Mouse (Mus musculus) adrenal gland, adult 8-10 months (tissue): ENCODE data around the gene Gpn1. TPM values are rescaled to one million over a fixed set of nuclear protein-coding genes. Genes with fewer than 3 reads are reported as not detected.
"Not testable (repeated sequence)": the region's sequence is repeated elsewhere in the genome, so short reads cannot be mapped to it uniquely, and the experiment has no call there.

Source experiments
- DNase-seq: peaks from one replicate; pipeline ENCODE4 v3.0.0; 2022
- total RNA-seq, 4 experiments: library from RNA; stranded (reverse); gene quantifications; 2 replicates each; pipeline ENCODE4 v1.2.4; 2022

Gpn1 gene
- total RNA-seq, result 10 to 100 TPM; 34.2 to 39.4 (median 36.6) TPM

DNA sequence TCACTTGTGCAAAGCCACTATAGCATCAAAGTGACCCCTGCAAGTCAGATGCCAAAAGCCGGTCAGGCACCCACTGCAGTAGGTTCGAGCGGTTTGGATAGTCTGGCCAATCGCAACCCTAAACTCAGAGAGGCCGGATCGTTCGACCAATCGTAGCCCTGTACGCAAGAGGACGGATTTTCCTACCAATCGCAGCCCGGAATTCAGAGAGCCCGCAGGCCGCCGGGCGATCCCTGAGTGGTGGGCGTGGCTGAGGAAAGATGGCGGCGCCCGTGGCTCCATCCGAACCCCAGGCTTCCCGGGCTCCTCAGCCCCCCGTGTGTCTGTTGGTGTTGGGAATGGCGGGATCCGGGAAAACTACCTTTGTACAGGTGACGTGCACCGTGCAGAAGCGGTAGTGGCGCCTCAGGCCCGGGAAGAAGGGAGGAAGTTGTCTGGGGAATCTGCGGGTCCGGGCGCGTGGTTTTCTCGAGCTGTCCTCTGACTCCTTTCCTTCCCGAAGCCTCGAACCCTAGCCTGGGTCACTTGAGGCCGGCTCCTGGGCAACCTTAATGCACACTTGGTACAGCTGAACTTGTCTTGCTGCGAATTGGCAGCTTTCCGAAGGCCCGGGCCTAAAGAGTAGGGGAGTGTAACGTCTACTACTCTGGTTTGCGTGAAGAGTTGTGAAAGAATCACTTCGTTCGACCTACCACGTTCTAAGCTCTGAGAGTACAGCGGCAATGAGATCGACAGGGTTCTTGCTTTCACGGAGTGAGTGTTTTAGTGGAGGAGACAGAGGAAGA, at the start of gene Gpn1:
Gene Gpn1 (plus strand): TSS at position 229 of the 785 bp plus-strand sequence.
- DNase-seq, result peak; percentile 87

- DNase-seq, result no peak
These were observed 43.2 kb upstream of the Gpn1 start for GRCm38 (mm10) chr5:31451336-31451735.

- DNase-seq, result peak; percentile 96
These were observed 42.5 kb upstream of the Gpn1 start, which contains the start of gene Zfp512 for GRCm38 (mm10) chr5:31451878-31452561. Zfp512 (plus strand) TSS chr5:31452431.

DNA sequence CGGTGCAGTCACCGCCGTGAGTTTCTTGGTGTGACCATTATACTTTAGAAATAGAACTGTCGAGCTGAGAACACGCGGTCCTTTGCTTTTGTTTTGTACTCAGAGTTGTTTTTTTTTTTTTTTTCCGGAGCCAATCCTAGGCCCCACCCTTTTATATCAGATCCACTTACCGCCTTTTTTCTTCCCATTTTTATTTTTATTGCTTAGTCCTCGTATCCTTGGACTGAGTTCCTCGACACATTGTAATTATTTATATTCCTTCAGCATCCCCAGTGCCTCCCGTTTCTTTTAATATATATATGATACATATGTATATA, 42.0 kb upstream of the Gpn1 start:
- DNase-seq, result no peak

GRCm38 (mm10) chr5:31452886-31453410, 41.6 kb upstream of the Gpn1 start:
- DNase-seq, result no peak

DNA sequence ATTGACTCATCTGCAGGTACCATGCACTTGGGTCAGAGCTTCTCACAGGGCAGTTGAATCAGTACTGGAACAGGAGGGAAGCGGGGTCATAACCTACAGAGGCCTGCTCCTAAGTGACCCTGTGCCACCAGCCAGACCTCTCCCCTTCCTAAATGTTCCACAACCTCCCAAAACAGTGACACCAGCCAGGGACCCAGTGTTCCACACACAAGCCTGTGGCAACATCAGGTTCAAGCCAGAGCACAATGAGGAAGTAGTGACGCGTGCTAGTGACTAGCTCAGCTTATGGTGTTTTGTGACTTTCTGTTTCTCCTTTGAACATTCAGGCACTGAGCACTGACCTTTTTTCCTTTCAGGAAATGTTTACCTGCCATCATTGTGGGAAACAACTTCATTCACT, 26.7 kb upstream of the Gpn1 start:
- DNase-seq, result no peak

DNA sequence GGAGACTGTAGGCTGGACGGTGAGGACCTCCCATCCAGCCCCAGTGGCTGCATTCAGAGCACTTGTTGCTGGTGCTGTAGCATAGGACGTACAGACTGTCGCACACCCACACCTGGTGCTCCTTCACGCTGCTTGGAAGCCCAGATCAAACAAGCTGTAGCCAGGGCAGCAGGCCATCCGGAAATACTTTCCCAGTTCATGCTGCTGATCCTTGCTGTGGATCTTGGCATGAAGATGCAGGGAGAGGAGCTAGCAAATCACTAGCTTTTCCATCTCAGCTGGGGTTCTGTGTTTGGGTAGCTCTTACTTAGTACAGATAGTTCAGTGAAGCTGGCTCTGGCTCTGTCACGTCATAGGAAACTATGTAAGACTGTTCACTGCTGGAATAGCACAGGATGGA, 24.8 kb upstream of the Gpn1 start:
- DNase-seq, result no peak

- peak; percentile 16 for DNase-seq
These were observed 24.2 kb upstream of the Gpn1 start for GRCm38 (mm10) chr5:31470334-31470733.

- no peak for DNase-seq
These were observed 14.0 kb upstream of the Gpn1 start for GRCm38 (mm10) chr5:31480536-31480935.

DNA sequence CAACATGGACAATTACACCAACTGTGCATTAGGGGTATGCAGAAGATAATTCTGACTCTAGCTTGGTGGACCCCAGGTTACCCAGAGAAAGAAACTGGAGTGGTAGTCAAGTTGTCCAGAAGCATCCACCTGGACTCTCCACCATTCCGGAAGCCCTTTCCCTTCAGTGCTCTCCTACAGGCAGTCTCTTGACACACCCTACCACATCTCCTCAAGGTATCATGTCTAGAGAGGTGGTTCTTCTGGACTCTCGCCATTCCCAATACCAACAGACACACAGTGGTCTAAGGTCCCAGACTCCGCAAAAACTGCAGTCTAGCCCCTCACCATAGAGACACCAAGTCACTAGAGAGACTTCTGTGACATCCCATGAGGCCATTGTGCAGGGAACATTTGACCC, 9.1 kb upstream of the Gpn1 start, which contains the start of gene 4930548H24Rik:
Gene 4930548H24Rik (plus strand): TSS at position 301 of the 400 bp plus-strand sequence.
- DNase-seq, result no peak

DNA sequence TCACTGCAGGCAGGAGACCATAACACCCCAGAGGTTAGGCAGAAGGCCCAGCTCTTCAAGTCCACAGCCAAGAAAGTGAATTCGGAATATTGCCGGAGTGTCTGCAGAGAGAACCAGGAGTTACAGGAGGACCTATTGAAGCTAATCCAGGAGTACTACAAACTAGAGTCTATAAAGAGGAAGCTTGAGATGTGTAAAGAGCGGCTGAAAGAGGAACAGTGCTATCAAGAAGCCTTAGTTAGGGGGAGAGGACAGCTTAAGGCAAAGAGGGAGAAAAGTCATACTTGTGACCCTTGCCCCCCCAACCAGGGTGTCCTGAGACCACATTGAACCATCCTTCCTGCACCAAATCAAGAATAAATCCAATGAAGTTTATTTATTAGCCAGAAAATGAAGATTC, 6.7 kb upstream of the Gpn1 start:
- no peak for DNase-seq

DNA sequence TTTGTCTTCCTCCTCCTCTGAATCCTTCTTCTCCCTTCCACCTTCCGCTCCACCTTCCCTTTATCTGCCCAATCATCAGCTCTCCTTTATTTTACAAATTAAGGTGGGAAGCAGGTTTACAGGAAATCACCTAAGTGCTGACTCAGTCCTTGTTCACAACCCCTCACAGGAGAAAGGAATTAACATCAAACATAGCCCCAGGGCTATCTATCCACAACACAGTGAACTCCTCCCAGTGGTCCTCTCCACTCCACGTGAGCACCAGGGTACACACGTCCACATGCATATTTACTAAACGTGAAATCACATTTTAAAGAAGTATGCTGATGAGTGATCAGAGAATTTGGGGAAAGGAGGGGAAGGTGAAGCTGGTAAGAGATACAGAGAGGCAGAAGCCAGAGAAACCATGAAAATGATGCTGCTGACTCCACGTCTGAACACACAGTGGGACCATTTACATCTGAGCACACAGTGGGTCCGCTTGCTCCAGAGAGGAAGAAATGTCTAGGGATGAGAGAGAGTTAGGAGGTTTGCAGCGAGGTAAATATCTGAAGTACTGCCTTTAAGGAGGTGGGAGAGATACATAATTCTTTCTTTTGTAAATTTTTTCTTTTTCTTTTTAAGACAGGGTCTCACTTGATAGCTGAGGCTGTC, 5.3 kb upstream of the Gpn1 start:
- DNase-seq, result no peak

DNA sequence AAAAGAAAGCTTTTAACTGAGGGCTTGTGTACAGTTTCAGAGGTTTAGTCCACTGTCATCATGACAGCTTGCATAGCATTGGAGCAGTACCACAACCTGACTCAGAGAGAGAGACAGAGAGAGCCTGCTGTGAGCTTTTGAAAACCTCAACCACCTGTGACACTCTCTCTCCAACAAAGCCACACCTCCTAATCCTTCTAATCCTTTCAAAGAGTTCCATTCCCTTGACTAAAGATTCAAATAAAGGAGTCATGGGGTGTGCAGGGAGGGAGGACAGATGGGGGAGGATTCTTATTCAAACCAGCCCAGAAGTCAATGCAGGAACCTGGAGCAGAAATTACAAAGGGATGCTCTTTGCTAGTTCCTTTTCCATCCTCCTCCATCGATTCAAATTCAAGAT, 2.5 kb upstream of the Gpn1 start:
- DNase-seq, result no peak

- DNase-seq, result no peak
These were observed 10.3 kb downstream of the Gpn1 start for GRCm38 (mm10) chr5:31504843-31505242.

- DNase-seq, result no peak
These were observed 17.9 kb downstream of the Gpn1 start for GRCm38 (mm10) chr5:31512481-31512880.

DNA sequence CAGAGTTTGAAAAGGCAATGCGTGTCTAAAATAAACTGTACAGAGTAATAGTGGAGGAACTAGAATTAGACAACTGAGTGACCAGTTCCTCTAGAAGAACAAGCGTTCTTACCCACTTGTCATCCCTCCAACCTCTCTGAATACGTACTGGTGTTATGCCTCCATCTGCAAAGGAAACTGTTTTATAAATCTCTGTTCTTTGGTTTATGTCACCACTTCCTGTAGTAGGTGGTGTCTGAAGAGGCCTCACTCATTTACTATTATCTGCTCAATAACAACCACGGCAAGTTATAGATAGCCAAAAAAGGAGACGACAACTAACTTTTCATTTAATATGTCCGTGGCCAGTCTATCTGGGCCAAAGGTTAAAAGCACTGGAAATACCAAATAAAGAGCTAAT, 26.0 kb downstream of the Gpn1 start:
- DNase-seq, result no peak

- DNase-seq, result peak; percentile 52
These were observed 32.0 kb downstream of the Gpn1 start, which contains the start of gene Slc4a1ap for GRCm38 (mm10) chr5:31526354-31527116. Slc4a1ap (plus strand) TSS chr5:31526995.

DNA sequence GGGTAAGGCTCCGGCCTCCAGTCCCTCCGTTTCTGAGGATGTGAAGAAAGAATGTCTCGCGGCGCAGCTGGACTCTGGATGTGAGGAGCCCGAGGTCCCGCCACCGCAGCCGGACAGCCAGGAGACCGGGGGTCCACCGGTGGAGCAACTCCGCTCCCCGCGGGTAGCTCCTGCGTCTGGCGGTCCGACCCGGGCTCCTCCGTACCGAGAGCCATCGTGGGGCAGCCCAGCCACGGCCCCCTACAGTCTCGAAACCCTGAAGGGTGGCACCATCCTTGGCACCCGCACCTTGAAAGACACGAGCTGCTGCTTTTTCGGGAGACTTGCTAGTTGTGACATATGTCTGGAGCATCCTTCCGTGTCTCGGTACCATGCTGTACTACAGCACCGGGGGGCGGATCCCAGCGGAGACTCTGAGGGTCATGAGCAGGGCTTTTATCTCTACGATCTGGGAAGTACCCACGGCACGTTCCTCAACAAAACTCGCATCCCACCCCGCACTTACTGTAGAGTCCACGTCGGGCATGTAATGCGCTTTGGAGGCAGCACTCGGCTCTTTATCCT, 32.7 kb downstream of the Gpn1 start:
- no peak for DNase-seq

GRCm38 (mm10) chr5:31527707-31528106, 33.2 kb downstream of the Gpn1 start, which contains the start of gene Supt7l:
Supt7l (minus strand) TSS chr5:31527807.
- not testable (repeated sequence) for DNase-seq

GRCm38 (mm10) chr5:31528560-31528959, 34.0 kb downstream of the Gpn1 start:
- no peak for DNase-seq

GRCm38 (mm10) chr5:31535228-31535627, 40.7 kb downstream of the Gpn1 start:
- DNase-seq, result no peak

GRCm38 (mm10) chr5:31559401-31559800, 64.9 kb downstream of the Gpn1 start:
- DNase-seq, result no peak
